Mouse (Mus musculus): ENCODE data around the gene Map4k2.

GRCm38 (mm10) chr19:6392743-6393393, 51.9 kb downstream of the Map4k2 start:
- no peak for TF ChIP-seq POLR2A (IDR thresholded peaks at IDR 0.05; ENCODE audit: insufficient read depth, low read length)
- TF ChIP-seq CTCF (IDR thresholded peaks at IDR 0.05; ENCODE audit: low read depth, low read length) = peak; percentile 64
- no peak for TF ChIP-seq EP300 (IDR thresholded peaks at IDR 0.05; ENCODE audit: insufficient read depth, low read depth, low read length)

All from ES-Bruce4 (cell line).